Mouse (Mus musculus) midbrain, embryonic 10.5 days (tissue): ENCODE measurements at regions not wholly inside any gene's neighbourhood (a gene's known extent, or its start where the extent isn't known, plus 50 kb on each side); places are given as distances from the start of the nearest gene placed in this dataset.

Experiments used
- DNase-seq: peaks from one replicate; pipeline ENCODE4 v3.0.0-alpha.2; 2017; ENCODE audit warnings: low spot score
- H3K27ac ChIP-seq: fragments of 300-500 bp; sonication (generic); replicated peaks from 2 replicates; pipeline ENCODE4 v1.5.1; 2016; ENCODE audit warnings: mild to moderate bottlenecking
- H3K27me3 ChIP-seq: fragments of 300-500 bp; sonication (generic); 2 replicates; pipeline ENCODE4 v1.6.1; 2016; ENCODE audit warnings: low read depth, mild to moderate bottlenecking; ENCODE audit not compliant: poor library complexity, severe bottlenecking
- H3K36me3 ChIP-seq: fragments of 300-500 bp; sonication (generic); 2 replicates; pipeline ENCODE4 v1.6.1; 2016; ENCODE audit warnings: mild to moderate bottlenecking, moderate library complexity
- H3K4me1 ChIP-seq: fragments of 300-500 bp; sonication (generic); 2 replicates; pipeline ENCODE4 v1.6.1; 2016
- H3K4me3 ChIP-seq: fragments of 300-500 bp; sonication (generic); 2 replicates; pipeline ENCODE4 v1.5.1; 2016; ENCODE audit warnings: mild to moderate bottlenecking, moderate library complexity
- H3K9me3 ChIP-seq: fragments of 300-500 bp; sonication (generic); replicated peaks from 2 replicates; pipeline ENCODE4 v1.6.1; 2016; ENCODE audit warnings: mild to moderate bottlenecking
- WGBS: fragments of 180-500 bp; shearing (Covaris S2); methylation state at CpG from one replicate; pipeline ENCODE4 v1.1.7; 2016; 5-methylcytosine and 5-hydroxymethylcytosine counted together

GRCm38 (mm10) chr13:37638071-37638511 lies 140.1 kb upstream of the Rreb1 start:
- DNase-seq = no peak
- H3K9me3 ChIP-seq = no peaks in the 10 kb centered on the region
- H3K27me3 ChIP-seq = no peaks in the 10 kb centered on the region
- 74% methylated on average over 8 of the region's 8 CpGs for WGBS
- H3K4me3 ChIP-seq = no peak overlapping the region
- no peaks in the 10 kb centered on the region for H3K36me3 ChIP-seq
- H3K4me1 ChIP-seq = 0 out of 2 replicates have a peak, but pooled peaks cover 5% of the 10 kb centered on the region
- no peak overlapping the region for H3K27ac ChIP-seq

DNA sequence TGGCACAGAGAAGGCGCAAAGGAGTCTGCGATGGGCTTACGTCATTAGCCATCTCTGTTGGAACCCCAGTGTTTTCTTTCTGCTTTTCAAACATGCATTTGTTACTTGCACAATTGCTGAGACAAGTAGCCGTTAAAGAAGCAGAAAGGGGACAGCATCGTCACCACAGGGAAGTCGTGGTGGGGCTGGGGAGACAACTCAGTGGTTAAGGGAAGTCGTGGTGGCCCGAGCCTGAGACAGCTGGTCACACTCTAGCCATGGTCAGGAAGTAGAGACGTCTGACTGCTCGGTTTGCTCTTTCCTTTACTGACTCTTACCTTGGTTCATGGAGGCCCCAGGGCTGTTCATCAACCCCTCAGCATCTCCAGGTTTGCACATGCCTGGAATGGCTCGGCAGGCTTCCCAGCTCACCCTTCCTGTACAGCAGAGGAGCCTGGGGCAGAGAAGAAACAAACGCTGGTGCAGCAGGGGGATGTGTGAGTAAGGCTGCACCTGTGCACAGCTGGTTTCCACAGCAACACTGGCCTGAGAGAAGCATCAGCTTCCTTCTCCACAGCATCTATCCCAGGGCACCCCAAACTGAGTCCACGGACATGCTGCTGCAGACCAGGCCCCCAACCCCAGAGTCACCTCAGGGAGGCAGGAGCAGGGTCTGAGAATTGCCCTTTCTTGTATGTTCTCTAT lies 135.6 kb upstream of the Rreb1 start:
- no peak for DNase-seq
- 69% methylated on average over 13 of the region's 13 CpGs for whole genome bisulfite sequencing
- Histone ChIP-seq H3K27ac (no peak overlapping the region), H3K4me1 (0 out of 2 replicates have a peak, but pooled peaks cover 5% of the 10 kb centered on the region), H3K27me3 (no peaks in the 10 kb centered on the region), H3K9me3 (no peaks in the 10 kb centered on the region), H3K36me3 (no peaks in the 10 kb centered on the region), H3K4me3 (no peak overlapping the region)

DNA sequence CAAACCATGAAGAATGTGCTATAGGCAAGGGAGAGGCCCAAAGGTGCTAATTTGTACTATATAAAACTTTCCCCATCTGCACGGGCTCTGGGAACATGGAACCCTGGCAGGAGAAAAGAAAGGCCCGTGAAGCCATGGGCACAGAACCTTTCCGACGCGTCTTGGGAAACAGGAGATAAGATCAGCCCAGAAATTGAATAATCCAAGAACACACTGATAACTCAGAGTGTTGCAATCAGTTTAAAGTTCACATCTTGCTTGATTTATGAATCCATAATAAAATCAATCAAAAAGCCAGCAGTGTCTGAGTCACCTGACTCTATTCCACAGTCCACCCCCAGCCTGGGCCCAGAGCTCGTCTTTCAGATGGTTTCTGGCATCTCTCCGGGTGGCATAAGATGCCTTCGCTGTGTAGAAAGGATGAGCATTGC lies 133.4 kb upstream of the Rreb1 start:
- Histone ChIP-seq H3K36me3 (no peaks in the 10 kb centered on the region), H3K4me3 (no peak overlapping the region), H3K27me3 (no peaks in the 10 kb centered on the region), H3K4me1 (no peaks in the 10 kb centered on the region), H3K9me3 (no peaks in the 10 kb centered on the region), H3K27ac (no peak overlapping the region)
- no peak for DNase-seq
- WGBS = 86% methylated on average over 8 of the region's 8 CpGs

- H3K9me3 ChIP-seq = no peaks in the 10 kb centered on the region
- no peaks in the 10 kb centered on the region for H3K4me1 ChIP-seq
- WGBS = 76% methylated on average over 9 of the region's 9 CpGs
- H3K4me3 ChIP-seq = no peak overlapping the region
- no peak overlapping the region for H3K27ac ChIP-seq
- no peaks in the 10 kb centered on the region for H3K27me3 ChIP-seq
- H3K36me3 ChIP-seq = no peaks in the 10 kb centered on the region
- DNase-seq = no peak
These were observed 128.6 kb upstream of the Rreb1 start for GRCm38 (mm10) chr13:37649467-37650080.

- Histone ChIP-seq H3K9me3 (no peaks in the 10 kb centered on the region), H3K4me1 (no peaks in the 10 kb centered on the region), H3K4me3 (no peak overlapping the region), H3K36me3 (no peaks in the 10 kb centered on the region), H3K27me3 (no peaks in the 10 kb centered on the region), H3K27ac (no peak overlapping the region)
- no peak for DNase-seq
- WGBS = 90% methylated on average over 10 of the region's 10 CpGs
These were observed 126.8 kb upstream of the Rreb1 start for GRCm38 (mm10) chr13:37651221-37651946.

DNA sequence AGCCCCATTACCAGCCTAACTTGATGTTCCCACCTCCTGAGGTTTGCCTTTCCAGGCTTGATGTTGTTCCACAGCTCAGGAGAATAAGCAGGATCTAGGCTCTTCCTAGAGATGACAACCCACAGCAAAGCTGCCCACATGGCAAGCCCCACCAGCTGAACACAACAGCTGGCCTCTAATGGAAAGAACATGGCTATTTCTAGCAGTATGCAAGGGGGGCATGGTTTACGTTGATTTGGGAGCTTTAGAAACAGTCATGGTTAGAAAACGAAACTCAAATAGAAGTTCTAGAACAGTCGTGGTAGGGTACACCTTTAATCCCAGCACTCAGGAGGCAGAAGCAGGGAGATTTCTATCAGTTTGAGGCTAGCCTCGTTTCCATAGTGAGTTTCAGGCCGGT lies 123.5 kb upstream of the Rreb1 start:
- no peak overlapping the region for H3K27ac ChIP-seq
- H3K4me1 ChIP-seq = no peaks in the 10 kb centered on the region
- H3K9me3 ChIP-seq = no peaks in the 10 kb centered on the region
- DNase-seq = no peak
- H3K27me3 ChIP-seq = no peaks in the 10 kb centered on the region
- H3K4me3 ChIP-seq = no peak overlapping the region
- no peaks in the 10 kb centered on the region for H3K36me3 ChIP-seq
- 82% methylated on average over 5 of the region's 5 CpGs for WGBS

- no peaks in the 10 kb centered on the region for H3K9me3 ChIP-seq
- 90% methylated on average over 16 of the region's 16 CpGs for WGBS
- H3K27ac ChIP-seq = no peak overlapping the region
- H3K36me3 ChIP-seq = no peaks in the 10 kb centered on the region
- no peak for DNase-seq
- H3K4me1 ChIP-seq = no peaks in the 10 kb centered on the region
- no peak overlapping the region for H3K4me3 ChIP-seq
- H3K27me3 ChIP-seq = no peaks in the 10 kb centered on the region
These were observed 121.0 kb upstream of the Rreb1 start for GRCm38 (mm10) chr13:37657248-37657647.

DNA sequence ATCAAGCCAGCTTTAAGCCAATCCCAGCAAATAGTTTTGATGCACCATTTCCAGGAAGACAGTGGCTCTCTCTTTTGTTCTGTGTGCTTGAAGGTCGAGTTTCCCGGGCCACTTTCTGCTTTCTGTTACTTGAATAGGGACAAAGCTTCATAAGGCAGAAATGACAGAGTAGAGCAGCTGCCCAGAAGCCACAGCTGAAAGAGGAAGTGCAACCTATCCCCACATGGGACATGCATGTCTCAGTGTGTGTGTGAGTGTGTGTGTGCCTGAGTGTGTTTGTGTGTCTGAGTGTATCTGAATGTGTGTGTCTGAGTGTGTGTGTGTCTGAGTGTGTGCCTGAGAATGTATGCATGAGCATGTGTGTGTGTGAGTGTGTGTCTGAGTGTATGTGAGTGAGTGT lies 120.2 kb upstream of the Rreb1 start:
- Histone ChIP-seq H3K36me3 (no peaks in the 10 kb centered on the region), H3K27me3 (no peaks in the 10 kb centered on the region), H3K27ac (no peak overlapping the region), H3K4me1 (no peaks in the 10 kb centered on the region), H3K9me3 (no peaks in the 10 kb centered on the region), H3K4me3 (no peak overlapping the region)
- 60% methylated on average over 2 of the region's 2 CpGs for WGBS
- DNase-seq = no peak

GRCm38 (mm10) chr13:37658519-37658918 lies 119.7 kb upstream of the Rreb1 start:
- WGBS = 83% methylated on average over 6 of the region's 6 CpGs
- Histone ChIP-seq H3K4me3 (no peak overlapping the region), H3K27me3 (no peaks in the 10 kb centered on the region), H3K4me1 (no peaks in the 10 kb centered on the region), H3K9me3 (no peaks in the 10 kb centered on the region), H3K27ac (no peak overlapping the region), H3K36me3 (no peaks in the 10 kb centered on the region)
- no peak for DNase-seq

DNA sequence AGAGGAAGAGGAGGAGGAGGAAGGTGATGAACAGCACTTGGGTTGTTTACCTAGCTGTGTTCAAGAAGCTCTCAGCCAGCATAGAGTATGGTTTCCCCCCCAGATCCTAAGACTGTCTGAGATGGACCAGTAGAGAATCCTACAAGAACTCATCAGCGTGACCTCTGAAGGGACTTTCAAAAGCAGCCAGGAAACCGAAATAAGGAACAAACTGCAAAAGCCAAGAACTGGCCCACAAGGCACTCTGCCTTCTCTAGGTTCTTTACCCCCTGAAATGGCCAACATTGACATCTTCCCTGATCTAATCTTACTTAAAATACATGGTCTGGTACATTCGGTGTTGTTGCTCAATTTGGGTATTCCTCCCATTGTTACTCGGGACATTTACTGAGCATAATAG lies 118.1 kb upstream of the Rreb1 start:
- 89% methylated on average over 4 of the region's 4 CpGs for WGBS
- DNase-seq = no peak
- H3K9me3 ChIP-seq = no peaks in the 10 kb centered on the region

DNA sequence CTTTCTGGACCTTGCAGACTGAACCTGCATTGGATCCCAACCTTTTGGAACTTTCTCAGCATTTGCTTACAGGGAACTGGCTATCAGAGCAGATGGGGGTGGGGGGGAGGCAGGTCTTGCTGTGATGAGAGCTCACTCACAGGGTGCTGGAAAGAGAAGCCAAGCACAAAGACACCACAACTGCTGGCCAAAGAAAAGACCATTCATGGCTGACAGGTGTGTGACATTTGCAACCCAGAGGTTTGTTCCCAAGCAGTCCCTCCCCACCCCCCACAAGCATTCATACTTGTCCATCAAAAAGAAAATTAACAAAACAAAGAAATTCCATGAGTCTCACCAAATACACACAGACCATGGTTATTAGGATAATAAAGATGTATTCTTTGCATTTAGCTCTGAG lies 117.5 kb upstream of the Rreb1 start:
- no peaks in the 10 kb centered on the region for H3K9me3 ChIP-seq
- no peaks in the 10 kb centered on the region for H3K27me3 ChIP-seq
- no peaks in the 10 kb centered on the region for H3K4me1 ChIP-seq
- no peak overlapping the region for H3K4me3 ChIP-seq
- DNase-seq = no peak
- H3K36me3 ChIP-seq = no peaks in the 10 kb centered on the region
- H3K27ac ChIP-seq = no peak overlapping the region

More for the DNA sequence above, 118.1 kb upstream of the Rreb1 start:
- H3K4me3 ChIP-seq = no peak overlapping the region
- no peaks in the 10 kb centered on the region for H3K27me3 ChIP-seq
- no peak overlapping the region for H3K27ac ChIP-seq
- no peaks in the 10 kb centered on the region for H3K36me3 ChIP-seq
- no peaks in the 10 kb centered on the region for H3K4me1 ChIP-seq

- no peaks in the 10 kb centered on the region for H3K27me3 ChIP-seq
- 83% methylated on average over 2 of the region's 2 CpGs for WGBS
- H3K4me1 ChIP-seq = peaks cover 5% of the 10 kb centered on the region; the same call in 1 of the 2 replicates
- no peak overlapping the region for H3K4me3 ChIP-seq
- no peak for DNase-seq
- H3K36me3 ChIP-seq = no peaks in the 10 kb centered on the region
- H3K27ac ChIP-seq = no peak overlapping the region
- H3K9me3 ChIP-seq = no peaks in the 10 kb centered on the region
These were observed 114.1 kb upstream of the Rreb1 start for GRCm38 (mm10) chr13:37664116-37664515.
